Mouse (Mus musculus) stomach, embryonic 16.5 days (tissue): ENCODE results near the gene Adi1. TPM values are rescaled to one million over a fixed set of nuclear protein-coding genes. Genes with fewer than 3 reads are reported as not detected.

Source experiments
- ATAC-seq: fragments of 200-750 bp; cut with Nextera tagmentation; 2 replicates; pipeline ENCODE4 v1.8.0; 2017; ENCODE audit warnings: moderate number of reproducible peaks, moderate TSS enrichment; ENCODE audit not compliant: insufficient read depth, low FRiP score
- H3K27ac ChIP-seq: fragments of 300-500 bp; sonication (generic); 2 replicates; pipeline ENCODE4 v1.5.1; 2014; ENCODE audit warnings: low read length
- H3K27me3 ChIP-seq: fragments of 300-500 bp; sonication (generic); 2 replicates; pipeline ENCODE4 v1.6.1; 2014; ENCODE audit warnings: low read length, control low read depth, mixed read lengths; ENCODE audit not compliant: control insufficient read depth, insufficient read depth
- H3K36me3 ChIP-seq: fragments of 300-500 bp; sonication (generic); 2 replicates; pipeline ENCODE4 v1.6.1; 2014; ENCODE audit warnings: low read length; ENCODE audit not compliant: control insufficient read depth, insufficient read depth
- H3K4me1 ChIP-seq: fragments of 300-500 bp; sonication (generic); 2 replicates; pipeline ENCODE4 v1.6.1; 2014; ENCODE audit warnings: low read length, control low read depth, mixed read lengths; ENCODE audit not compliant: control insufficient read depth, insufficient read depth
- H3K4me2 ChIP-seq: fragments of 300-500 bp; sonication (generic); 2 replicates; pipeline ENCODE4 v1.6.1; 2014; ENCODE audit warnings: low read depth, low read length, mixed read lengths
- H3K4me3 ChIP-seq: fragments of 300-500 bp; sonication (generic); replicated peaks from 2 replicates; pipeline ENCODE4 v1.5.1; 2014; ENCODE audit warnings: mild to moderate bottlenecking, low read length
- H3K9ac ChIP-seq: fragments of 300-500 bp; sonication (generic); 2 replicates; pipeline ENCODE4 v1.6.1; 2014; ENCODE audit warnings: low read length
- H3K9me3 ChIP-seq: fragments of 300-500 bp; sonication (generic); replicated peaks from 2 replicates; pipeline ENCODE4 v1.6.1; 2016; ENCODE audit warnings: low read length, control low read depth; ENCODE audit not compliant: control insufficient read depth
- WGBS: fragments of 180-500 bp; shearing (Covaris S2); extraction: QIAGEN DNeasy Blood & Tissue Kit; methylation state at CpG from one replicate; pipeline ENCODE4 v1.1.7; 2014; 5-methylcytosine and 5-hydroxymethylcytosine counted together
- polyA plus RNA-seq: library from polyadenylated mRNA; unstranded; fragments of >200 nt; fragmentation: Nextera tagmentation; extraction: Ambion mirVana; gene quantifications from 2 replicates; pipeline ENCODE4 v1.2.1, GENCODE M21; 2015

Gene Adi1
- polyA plus RNA-seq, 1 experiment from 2014 or later: 80.7 TPM

GRCm38 (mm10) chr12:28700101-28700511, 25.1 kb downstream of the Adi1 start:
- no peak overlapping the region for H3K4me3 ChIP-seq
- no peaks in the 10 kb centered on the region for H3K36me3 ChIP-seq
- H3K9ac ChIP-seq: 0 out of 2 replicates have a peak overlapping the region, but pooled peaks have one; percentile 24
- H3K9me3 ChIP-seq: no peaks in the 10 kb centered on the region
- H3K4me1 ChIP-seq: no peaks in the 10 kb centered on the region
- 0 out of 2 replicates have a peak overlapping the region, but pooled peaks have one; percentile 27 for H3K27ac ChIP-seq
- H3K27me3 ChIP-seq: no peaks in the 10 kb centered on the region
- 34% methylated on average over 3 of the region's 3 CpGs for WGBS
- ATAC-seq: no peak
- H3K4me2 ChIP-seq: no peak overlapping the region

GRCm38 (mm10) chr12:28700561-28701025, 25.6 kb downstream of the Adi1 start:
- H3K9ac ChIP-seq: no peak overlapping the region
- H3K27ac ChIP-seq: no peak overlapping the region
- no peak overlapping the region for H3K4me2 ChIP-seq
- H3K9me3 ChIP-seq: no peaks in the 10 kb centered on the region
- H3K4me1 ChIP-seq: no peaks in the 10 kb centered on the region
- H3K27me3 ChIP-seq: no peaks in the 10 kb centered on the region
- no peak overlapping the region for H3K4me3 ChIP-seq
- no peaks in the 10 kb centered on the region for H3K36me3 ChIP-seq
- no peak for ATAC-seq
- WGBS: 70% methylated on average over 19 of the region's 19 CpGs

GRCm38 (mm10) chr12:28701302-28701701, 26.3 kb downstream of the Adi1 start:
- H3K4me3 ChIP-seq: no peak overlapping the region
- no peaks in the 10 kb centered on the region for H3K36me3 ChIP-seq
- H3K4me2 ChIP-seq: no peak overlapping the region
- H3K9ac ChIP-seq: no peak overlapping the region
- no peak for ATAC-seq
- no peaks in the 10 kb centered on the region for H3K27me3 ChIP-seq
- H3K4me1 ChIP-seq: no peaks in the 10 kb centered on the region
- H3K27ac ChIP-seq: no peak overlapping the region
- 75% methylated on average over 11 of the region's 11 CpGs for WGBS
- H3K9me3 ChIP-seq: no peaks in the 10 kb centered on the region

DNA sequence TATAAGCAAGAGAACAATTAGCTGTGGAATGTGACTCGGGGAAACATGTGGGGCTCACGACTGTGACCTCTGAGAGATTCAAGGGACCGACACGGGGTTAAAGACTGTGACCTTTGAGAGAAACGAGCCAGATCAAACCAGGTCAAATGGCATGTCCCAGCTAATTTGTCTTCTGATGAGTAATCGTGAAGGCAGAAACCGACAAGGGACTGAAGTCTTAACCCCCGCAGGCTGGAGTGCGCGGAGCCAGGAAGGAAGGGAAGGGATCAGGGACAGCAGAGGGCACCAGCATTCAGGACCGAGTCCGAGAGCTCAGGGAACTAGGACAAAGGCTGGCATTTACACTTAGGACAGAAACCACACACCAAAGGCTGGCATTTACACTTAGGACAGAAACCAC, 29.4 kb downstream of the Adi1 start:
- no peaks in the 10 kb centered on the region for H3K9me3 ChIP-seq
- WGBS: 21% methylated on average over 12 of the region's 12 CpGs
- H3K36me3 ChIP-seq: no peaks in the 10 kb centered on the region
- H3K27me3 ChIP-seq: no peaks in the 10 kb centered on the region
- no peak overlapping the region for H3K27ac ChIP-seq
- H3K9ac ChIP-seq: no peak overlapping the region
- no peak overlapping the region for H3K4me3 ChIP-seq
- H3K4me1 ChIP-seq: no peaks in the 10 kb centered on the region
- H3K4me2 ChIP-seq: no peak overlapping the region
- ATAC-seq: no peak

DNA sequence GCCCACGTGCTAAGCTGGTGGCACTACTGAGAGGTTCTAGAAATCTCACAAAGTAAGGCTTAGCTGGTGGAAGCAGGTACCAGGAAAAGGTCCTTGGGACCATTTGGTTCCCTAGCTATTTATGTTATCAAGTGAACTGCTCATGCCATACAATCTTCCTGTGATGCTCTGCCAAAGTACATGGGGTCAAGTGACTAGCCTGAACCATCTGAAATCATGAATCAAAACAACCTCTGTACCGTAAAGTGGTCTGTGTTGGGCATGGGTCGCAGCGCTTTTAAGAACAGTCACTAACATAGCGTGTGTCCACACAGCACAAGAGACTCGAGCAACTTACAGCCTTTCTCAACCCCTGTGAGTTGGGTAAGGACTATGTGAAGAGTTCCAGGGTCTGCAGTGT, 30.2 kb downstream of the Adi1 start:
- Histone ChIP-seq H3K27me3 (no peaks in the 10 kb centered on the region), H3K9me3 (no peaks in the 10 kb centered on the region), H3K4me1 (no peaks in the 10 kb centered on the region), H3K4me3 (no peak overlapping the region), H3K36me3 (no peaks in the 10 kb centered on the region), H3K4me2 (no peak overlapping the region), H3K27ac (no peak overlapping the region), H3K9ac (no peak overlapping the region)
- WGBS: 80% methylated on average over 6 of the region's 6 CpGs
- ATAC-seq: no peak

- no peak for ATAC-seq
- 75% methylated on average over 4 of the region's 4 CpGs for WGBS
- no peak overlapping the region for H3K4me3 ChIP-seq
- H3K4me2 ChIP-seq: no peak overlapping the region
- H3K27ac ChIP-seq: no peak overlapping the region
- no peaks in the 10 kb centered on the region for H3K4me1 ChIP-seq
- H3K9ac ChIP-seq: no peak overlapping the region
- H3K27me3 ChIP-seq: no peaks in the 10 kb centered on the region
- no peaks in the 10 kb centered on the region for H3K9me3 ChIP-seq
- H3K36me3 ChIP-seq: peaks cover 5% of the 10 kb centered on the region; the same call in 1 of the 2 replicates
Measured at GRCm38 (mm10) chr12:28708154-28708553, 33.1 kb downstream of the Adi1 start.

- no peaks in the 10 kb centered on the region for H3K9me3 ChIP-seq
- no peak for ATAC-seq
- no peaks in the 10 kb centered on the region for H3K4me1 ChIP-seq
- peaks cover 9% of the 10 kb centered on the region; the same call in 1 of the 2 replicates for H3K36me3 ChIP-seq
- whole genome bisulfite sequencing: 84% methylated on average over 22 of the region's 22 CpGs
- H3K27me3 ChIP-seq: no peaks in the 10 kb centered on the region
- H3K4me3 ChIP-seq: no peak overlapping the region
- H3K9ac ChIP-seq: no peak overlapping the region
- H3K4me2 ChIP-seq: no peak overlapping the region
- no peak overlapping the region for H3K27ac ChIP-seq
Measured at GRCm38 (mm10) chr12:28710566-28711185, 35.6 kb downstream of the Adi1 start.

- ATAC-seq: no peak
- Histone ChIP-seq H3K9ac (no peak overlapping the region), H3K4me3 (no peak overlapping the region), H3K27me3 (no peaks in the 10 kb centered on the region), H3K9me3 (no peaks in the 10 kb centered on the region), H3K27ac (no peak overlapping the region), H3K4me2 (no peak overlapping the region), H3K36me3 (peaks cover 11% of the 10 kb centered on the region), H3K4me1 (no peaks in the 10 kb centered on the region)
- WGBS: 80% methylated on average over 24 of the region's 24 CpGs
Measured at GRCm38 (mm10) chr12:28714822-28715632, 40.0 kb downstream of the Adi1 start.

DNA sequence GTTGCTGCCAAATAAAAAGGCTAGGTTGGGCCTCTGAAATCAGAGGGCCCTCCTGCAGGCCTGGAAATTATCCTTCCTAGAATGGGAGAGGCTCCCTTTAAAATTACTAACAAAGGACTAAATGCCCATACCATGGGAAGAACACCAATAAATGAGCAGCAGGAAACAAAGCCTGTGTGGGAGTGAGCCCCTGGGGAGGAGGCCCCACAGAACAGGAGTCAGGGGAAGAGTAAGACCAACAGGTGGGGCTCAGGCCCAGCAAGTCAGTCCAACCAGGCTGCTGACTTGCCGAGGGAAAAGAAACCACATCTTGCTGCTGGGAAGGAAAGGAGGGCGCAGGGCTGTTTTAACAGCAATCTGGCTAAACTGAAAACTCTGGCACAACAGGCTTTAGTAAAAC, 42.0 kb downstream of the Adi1 start:
- 88% methylated on average over 2 of the region's 2 CpGs for WGBS
- H3K27me3 ChIP-seq: no peaks in the 10 kb centered on the region
- H3K36me3 ChIP-seq: peaks cover 22% of the 10 kb centered on the region; the same call in 1 of the 2 replicates
- H3K4me2 ChIP-seq: no peak overlapping the region
- H3K9me3 ChIP-seq: no peaks in the 10 kb centered on the region
- H3K4me3 ChIP-seq: no peak overlapping the region
- no peak for ATAC-seq
- no peaks in the 10 kb centered on the region for H3K4me1 ChIP-seq
- no peak overlapping the region for H3K27ac ChIP-seq
- no peak overlapping the region for H3K9ac ChIP-seq
